Mouse (Mus musculus) E14TG2a.4 (cell line): ENCODE measurements around the gene Hoxa10.

Experiments used
- CTCF ChIP-seq: conservative IDR thresholded peaks from 2 replicates; pipeline ENCODE4 v1.5.1; 2014; ENCODE audit warnings: low read length
- POU5F1 ChIP-seq: IDR thresholded peaks from 2 replicates; pipeline ENCODE4 v1.6.1; 2014; ENCODE audit warnings: low read length, borderline replicate concordance

- TF ChIP-seq CTCF (peak; percentile 34), POU5F1 (no peak)
Observed at GRCm38 (mm10) chr6:52256956-52257355, 16.3 kb upstream of the Hoxa10 start.
